Mouse (Mus musculus) spleen, postnatal 10 days (tissue): ENCODE data around the gene Sec14l3.
A peak's percentile ranks its signal among the peaks of the same experiment; 100 is the strongest.

Experiments used
- DNase-seq, 2 experiments: peaks; one replicate each; pipeline ENCODE4 v3.0.0; 2021 to 2022; ENCODE audit warnings: low spot score in 2 of 2

Sec14l3 gene

GRCm38 (mm10) chr11:4060866-4061575, 3.6 kb upstream of the Sec14l3 start:
- no peak for DNase-seq

- DNase-seq: no peak
These were observed 2.1 kb upstream of the Sec14l3 start for GRCm38 (mm10) chr11:4062523-4062922.

GRCm38 (mm10) chr11:4062981-4063380, 1.7 kb upstream of the Sec14l3 start:
- no peak for DNase-seq

GRCm38 (mm10) chr11:4069664-4070063, 5.0 kb downstream of the Sec14l3 start:
- no peak for DNase-seq

GRCm38 (mm10) chr11:4076633-4077032, 12.0 kb downstream of the Sec14l3 start:
- DNase-seq: peak in 1 of 2 experiments; percentile 75

- no peak for DNase-seq
These were observed 13.8 kb downstream of the Sec14l3 start for GRCm38 (mm10) chr11:4078267-4078933.

GRCm38 (mm10) chr11:4080219-4080618, 15.6 kb downstream of the Sec14l3 start:
- peak; percentile 53 to 75 for DNase-seq

- peak; percentile 22 to 50 for DNase-seq
These were observed 18.9 kb downstream of the Sec14l3 start for GRCm38 (mm10) chr11:4083316-4084078.

GRCm38 (mm10) chr11:4086246-4086645, 21.6 kb downstream of the Sec14l3 start:
- no peak for DNase-seq

GRCm38 (mm10) chr11:4087267-4087666, 22.6 kb downstream of the Sec14l3 start:
- DNase-seq: no peak

GRCm38 (mm10) chr11:4093459-4094377, 29.1 kb downstream of the Sec14l3 start:
- no peak for DNase-seq

GRCm38 (mm10) chr11:4094378-4095170, 29.9 kb downstream of the Sec14l3 start:
- DNase-seq: peak; percentile 80 to 90

GRCm38 (mm10) chr11:4095171-4096053, 30.8 kb downstream of the Sec14l3 start, which contains the start of gene Mtfp1:
Gene Mtfp1, minus strand, starts transcription at chr11:4095445.
- DNase-seq: peak; percentile 66 to 73

GRCm38 (mm10) chr11:4096054-4096984, 31.7 kb downstream of the Sec14l3 start:
- DNase-seq: peak; percentile 92 to 98

- peak in 1 of 2 experiments; percentile 43 for DNase-seq
These were observed 32.5 kb downstream of the Sec14l3 start for GRCm38 (mm10) chr11:4097091-4097621.

- no peak for DNase-seq
These were observed 33.5 kb downstream of the Sec14l3 start for GRCm38 (mm10) chr11:4098120-4098519.

- no peak for DNase-seq
These were observed 34.2 kb downstream of the Sec14l3 start for GRCm38 (mm10) chr11:4098816-4099215.

GRCm38 (mm10) chr11:4099447-4099846, 34.8 kb downstream of the Sec14l3 start:
- DNase-seq: no peak
